Mouse (Mus musculus): ENCODE results near the gene Cep68.

Gene Cep68

DNA sequence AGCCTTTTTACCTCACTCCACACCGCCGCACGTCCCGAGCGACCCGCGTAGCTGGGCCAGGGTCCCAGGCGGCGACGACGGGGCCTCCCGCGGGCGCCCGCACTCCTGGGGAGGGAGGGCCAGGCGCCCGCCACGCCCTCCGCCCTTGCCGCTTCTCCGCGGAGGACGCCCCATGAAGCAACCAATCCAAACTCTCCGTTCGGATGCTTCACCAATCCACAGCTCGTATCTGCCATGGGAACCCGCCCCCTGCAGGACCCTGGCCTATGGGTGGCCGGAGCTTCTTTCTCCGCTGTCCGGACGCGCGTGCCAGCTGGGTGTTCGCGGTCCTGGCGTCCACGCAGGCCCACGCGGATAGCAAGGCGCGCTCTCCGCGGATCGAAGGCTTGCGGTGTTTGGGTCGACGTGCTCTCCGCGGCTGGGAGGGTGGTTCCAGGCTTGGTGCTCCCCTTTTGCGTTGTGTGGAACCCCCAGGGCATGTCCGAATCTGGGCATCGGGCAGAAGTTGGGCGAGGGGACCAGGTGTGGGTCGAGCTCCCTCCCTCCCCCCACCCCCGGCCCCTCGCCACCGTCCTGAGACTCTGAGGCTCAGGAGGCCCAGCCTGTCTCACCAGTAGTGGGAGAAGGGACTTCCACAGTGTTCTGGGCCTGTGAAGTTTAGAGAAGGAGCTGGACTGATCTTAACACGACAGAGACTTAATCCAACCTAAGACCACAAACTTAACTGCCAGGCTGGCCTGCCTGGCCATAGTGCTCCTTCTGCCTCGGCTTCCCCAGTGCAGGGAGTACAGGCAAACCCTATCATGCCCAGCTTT lies at the start of gene Cep68:
Cep68 (minus strand) TSS at position 134 of the 815 bp plus-strand sequence.
- DNase-seq: peak; percentile 85 to 93

DNA sequence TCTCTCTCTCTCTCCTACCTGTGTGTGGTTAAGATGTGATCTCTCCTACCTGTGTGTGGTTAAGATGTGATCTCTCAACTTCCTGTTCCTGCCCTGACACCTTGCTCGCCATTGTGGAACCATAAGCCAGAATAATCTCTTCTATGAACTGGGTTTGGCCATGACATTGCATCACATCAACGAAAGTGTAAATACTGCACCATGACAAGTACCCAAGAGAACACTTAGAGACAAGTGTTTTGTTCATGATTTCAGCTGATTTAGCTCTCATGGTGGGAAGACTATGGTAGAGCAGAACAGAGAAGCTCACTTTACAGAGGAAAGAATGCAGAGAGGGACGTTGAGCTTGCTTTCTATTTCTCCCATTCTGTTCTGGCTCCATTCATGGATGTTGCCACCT lies 35.2 kb upstream of the Cep68 start:
- no peak for DNase-seq

DNA sequence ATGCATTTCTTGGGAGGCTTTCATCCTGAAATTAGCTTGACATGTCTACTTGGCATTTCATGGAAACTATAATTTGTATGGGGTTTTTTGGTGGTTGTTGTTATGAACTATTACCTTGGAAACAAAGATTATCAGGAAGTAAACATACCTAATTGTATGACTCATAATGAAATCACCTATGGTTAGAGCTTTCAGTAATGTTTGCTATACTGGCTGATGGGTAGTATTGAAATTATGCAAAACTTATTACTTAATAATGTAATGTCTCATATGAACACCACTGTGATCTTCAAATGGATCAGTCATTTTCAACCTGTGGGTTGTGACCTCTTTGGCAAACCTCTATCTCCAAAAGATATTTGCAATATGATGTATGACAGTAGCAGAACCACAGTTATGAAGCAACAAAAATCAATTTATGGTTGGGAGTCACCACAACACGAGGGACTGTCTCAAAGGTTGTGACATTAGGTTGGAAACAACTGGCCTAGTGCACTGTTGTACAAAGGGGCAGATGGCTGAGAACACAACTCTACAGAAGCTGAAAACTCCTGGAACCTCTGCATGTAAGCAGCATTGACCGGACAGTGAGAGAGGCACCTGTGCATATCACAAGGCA lies 33.5 kb upstream of the Cep68 start:
- DNase-seq: no peak

DNA sequence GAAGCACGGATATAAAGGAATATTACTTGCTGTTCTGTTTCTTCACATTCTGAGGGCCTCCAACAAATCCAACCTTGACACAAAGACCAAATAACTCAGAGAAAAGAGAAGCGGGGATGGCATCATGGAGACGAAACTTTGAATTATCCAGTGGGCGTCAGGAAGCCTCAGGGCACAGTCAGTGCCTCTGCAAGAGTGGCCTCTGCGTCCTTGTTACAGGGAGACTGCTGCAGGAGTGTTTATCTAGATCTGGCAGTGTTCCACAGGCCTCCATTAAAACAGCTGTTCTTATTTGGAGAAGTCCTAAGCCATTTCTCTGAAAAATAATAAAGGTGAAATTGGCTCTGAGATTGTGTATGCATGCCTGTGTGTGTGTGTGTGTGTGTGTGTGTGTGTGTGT lies 31.8 kb upstream of the Cep68 start:
- DNase-seq: no peak

DNA sequence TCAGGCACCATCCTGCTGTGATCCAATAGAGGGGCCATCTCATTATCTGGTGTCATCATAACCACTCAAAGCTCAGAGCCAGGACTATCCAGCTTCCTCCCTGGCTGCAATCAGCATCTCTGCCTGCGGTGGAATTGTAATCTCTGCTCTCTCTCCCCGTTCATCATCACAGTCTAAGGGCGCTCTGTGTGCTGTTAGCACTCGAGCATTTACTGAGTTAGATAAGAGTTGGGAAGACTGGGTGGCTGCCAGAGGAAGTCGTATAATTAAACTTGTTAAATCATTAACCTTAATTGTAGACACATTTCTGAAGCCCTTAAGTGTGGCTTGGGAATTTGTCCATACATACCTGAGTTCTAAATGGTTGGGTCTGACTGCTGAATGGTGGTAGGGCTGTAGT lies 29.5 kb upstream of the Cep68 start:
- no peak for DNase-seq

DNA sequence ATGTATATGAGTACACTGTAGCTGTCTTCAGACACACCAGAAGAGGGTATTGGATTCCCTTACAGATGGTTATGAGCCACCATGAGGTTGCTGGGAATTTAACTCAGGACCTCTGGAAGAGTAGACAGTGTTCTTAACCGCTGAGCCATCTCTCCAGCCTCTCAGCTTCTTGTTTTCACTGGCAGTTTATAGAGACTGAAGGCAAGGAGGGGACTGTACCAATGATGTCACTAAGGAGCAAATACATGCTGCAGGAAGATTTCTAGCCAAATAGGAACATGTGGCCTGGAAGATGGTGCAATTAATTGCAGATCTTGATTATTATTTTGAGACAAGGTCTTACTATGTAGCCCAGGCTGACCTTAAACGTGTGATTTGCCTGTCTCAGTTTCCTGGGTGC lies 27.9 kb upstream of the Cep68 start:
- DNase-seq: no peak

DNA sequence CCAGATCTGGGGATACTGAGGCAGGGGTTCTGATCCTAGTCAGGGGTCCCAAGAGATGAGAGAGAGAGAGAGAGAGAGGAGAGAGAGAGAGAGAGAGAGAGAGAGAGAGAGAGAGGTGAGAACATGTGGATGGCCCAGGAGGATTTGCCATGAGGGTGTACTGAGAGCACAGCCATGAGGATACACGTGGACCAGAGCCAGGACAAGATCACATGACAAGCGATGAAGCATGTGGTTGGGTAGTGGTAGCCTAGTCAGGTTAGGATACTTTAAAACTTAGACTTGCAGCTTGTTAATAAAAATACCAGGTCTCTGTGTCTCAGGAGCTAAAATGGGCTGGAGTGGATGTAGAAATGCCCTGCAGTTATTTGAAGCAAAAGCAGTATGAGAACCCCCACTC lies 26.7 kb upstream of the Cep68 start:
- no peak for DNase-seq

DNA sequence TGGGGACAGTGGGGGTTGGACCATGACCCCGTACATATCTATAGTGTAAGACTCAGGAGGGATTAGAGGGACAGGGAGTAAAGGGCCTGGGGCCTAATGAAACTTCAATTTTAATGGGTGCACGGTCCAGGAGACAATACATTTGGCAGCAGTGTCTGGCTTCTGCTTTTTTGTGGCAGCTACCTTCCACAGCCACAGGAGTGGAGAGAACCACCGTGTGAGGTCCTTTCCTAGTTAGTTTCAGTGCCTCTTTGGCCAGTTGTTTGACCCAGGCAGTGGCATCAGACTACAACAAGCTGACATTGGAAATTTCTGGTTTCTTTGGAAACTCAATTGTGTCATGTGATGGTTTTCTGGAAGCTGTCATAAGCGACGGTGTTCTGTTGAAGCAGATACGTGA lies 20.7 kb upstream of the Cep68 start:
- DNase-seq: no peak

DNA sequence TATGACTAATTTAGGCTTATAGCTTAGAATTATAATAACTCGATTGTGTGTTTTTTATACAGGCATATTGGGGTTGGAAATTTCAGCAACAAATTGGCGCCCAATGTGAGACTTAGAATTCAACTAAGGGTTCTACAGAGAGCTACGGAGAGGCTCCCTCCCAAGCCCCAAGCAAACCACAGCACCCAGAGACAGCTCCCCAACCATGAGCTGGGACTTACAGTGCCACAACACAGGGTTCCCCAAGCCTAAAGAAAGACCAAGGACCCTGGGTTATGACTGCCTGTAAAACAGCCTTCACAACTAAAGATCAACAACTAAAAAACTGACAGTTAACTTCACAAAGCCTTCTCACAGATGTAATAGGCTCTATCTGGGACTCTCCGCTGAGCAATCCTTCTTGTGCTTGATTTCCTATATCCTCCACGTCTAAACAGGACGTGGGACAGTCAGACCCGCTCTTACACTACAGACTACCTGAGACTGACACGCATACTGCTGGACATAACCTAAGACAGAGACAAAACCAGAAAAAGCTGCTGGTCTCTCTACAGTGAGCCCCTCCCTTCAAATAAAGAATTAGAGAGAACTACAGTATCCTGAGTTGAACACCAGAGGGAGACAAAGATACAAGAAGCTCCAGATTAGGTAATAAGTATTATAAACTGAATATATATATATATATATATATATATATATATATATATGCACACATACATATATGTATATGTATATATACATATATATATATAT lies 13.6 kb upstream of the Cep68 start:
- no peak for DNase-seq

DNA sequence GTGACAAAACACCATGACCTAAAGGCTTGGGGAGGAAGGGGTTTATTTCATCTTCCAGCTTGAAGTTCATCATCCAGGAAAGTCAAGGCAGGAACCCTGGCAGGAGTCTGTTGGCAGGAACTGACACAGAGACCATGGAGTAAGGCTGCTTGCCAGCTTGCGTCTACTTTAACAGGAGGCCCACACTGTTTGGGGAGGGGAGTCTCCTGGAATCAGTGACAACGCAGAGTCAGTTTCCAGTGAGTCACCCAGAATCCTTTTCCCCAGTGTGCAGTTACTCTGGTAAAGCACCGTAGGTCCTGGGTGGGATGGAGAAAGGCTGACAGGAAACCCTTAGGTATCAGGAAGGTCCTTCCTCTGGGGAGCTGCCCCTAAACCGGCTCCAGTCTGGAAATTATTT lies 5.6 kb upstream of the Cep68 start:
- DNase-seq: no peak

DNA sequence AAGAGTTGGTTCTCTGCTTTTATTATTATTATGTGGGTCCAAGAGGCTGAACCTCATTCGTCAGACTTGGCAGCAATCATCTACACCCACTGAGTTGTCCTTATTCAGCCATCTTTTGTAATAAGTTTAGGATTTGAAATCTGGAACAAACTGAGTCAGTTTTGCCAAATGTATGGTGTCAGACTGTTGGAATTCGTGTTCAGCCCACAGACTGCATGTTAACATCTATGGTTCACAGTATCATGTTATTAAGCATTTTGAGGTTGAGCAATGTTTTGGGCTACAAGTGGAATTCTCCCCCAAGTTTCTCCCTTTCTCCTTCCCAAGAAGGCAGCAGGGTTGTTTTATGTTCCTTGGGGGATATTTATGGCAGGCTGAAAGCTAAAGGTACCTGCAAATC lies 3.9 kb upstream of the Cep68 start:
- no peak for DNase-seq

DNA sequence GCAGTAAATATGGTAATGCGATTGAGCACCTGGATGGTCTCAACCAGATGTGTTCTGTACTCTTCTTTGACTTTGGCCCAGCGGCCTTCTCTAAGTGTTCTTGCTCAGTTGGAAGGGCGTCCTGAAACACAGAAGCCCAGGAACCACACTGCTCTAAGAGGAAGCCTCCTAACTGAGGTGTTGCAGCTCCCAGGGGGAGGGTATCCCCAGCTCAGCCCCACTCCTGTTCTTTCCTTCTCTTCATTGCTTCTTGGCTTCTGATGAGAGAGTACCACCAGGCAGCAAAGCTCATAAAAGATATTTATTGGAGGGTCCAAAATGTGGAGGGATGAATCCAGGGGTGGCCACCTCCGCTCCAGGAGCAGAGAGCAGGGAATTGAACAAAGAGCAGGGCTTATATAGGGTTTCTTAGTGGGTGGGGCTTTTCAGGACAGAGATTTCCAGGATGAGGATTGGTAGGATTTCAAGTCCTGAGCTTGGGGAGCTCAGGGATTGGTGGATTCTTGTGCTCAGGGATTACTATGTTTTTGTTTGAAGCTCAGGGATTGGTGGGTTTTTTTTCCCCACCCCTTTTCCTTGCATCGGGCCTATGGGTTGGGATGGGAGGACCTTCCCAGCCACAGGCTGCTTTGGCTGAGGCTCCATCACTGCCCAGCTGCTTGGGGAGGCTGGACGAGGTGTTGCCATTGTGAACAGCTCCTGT lies 1.4 kb upstream of the Cep68 start:
- no peak for DNase-seq

DNA sequence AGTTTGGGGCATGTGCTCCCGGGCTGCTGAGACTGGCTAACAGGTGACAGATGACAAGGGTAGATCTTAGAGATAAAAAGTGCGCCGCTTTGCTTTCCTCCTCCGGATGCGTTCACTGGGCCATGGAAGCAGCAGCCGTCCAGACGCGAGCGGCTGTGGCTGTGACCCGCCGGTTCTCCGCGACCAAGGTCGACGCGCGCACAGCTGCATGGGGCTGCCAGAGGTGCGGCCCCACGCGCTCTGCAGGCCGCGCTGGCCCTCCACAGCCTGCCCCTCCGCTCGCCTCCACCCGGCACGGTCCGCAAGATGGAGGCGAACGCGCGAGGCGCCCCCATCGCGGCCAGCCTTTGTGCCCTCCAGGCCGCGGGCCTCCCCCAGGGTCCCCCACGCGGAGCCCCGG lies 389 bp downstream of the Cep68 start:
- DNase-seq: peak in 1 of 2 experiments; percentile 39

DNA sequence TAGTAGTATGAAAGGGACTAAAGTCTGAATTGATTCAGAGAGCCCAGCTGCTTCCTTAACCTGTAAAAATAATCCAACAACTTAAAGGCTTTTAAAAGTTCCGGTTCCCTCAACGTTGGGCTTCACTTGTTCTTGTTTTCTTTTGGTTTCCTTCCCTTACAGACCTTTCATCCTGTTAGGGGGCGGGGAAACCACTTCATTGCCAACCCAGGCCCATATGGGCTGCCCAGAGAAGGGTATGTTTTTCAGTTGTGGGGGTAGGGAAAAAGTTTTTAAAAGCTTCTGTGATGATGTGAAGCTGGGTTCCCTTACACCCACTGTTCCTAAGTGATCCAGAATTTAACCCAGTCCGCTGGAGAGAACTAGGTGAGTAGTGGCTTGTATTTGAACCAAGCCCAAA lies 952 bp downstream of the Cep68 start:
- DNase-seq: peak in 1 of 2 experiments; percentile 38

DNA sequence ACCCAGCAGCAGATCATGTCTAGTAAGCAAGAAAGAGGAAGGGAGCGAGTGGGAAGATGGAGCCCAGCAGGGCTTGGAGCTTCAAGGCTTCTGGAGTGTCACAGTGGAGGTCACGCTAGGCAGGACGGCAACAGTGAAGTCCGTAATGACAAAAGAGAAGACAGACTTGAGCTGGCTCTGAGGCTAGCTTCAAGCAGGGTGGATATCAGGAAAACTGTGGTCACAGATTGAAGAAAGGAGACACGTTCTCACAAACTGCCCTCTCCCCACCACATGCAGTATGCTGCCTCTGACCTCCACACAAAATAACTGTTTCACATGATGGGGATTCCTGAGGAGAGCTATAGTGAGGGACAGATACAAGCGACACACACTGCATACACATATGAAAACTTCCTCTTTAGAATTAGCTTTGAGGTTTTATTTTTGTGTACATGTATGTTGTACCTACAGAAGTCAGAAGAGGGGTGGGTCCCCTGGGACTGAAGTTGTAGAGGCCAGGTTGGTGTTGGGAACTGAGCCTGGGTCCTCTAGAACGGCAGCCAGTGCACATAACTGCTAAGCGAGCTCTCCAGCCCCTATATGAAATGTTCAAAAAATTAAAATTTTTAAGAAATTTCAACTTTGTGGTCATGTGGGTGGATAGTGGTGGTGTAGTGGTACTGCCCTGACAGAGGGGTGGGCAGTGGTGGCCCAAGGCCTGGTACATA lies 1.9 kb downstream of the Cep68 start:
- DNase-seq: no peak

DNA sequence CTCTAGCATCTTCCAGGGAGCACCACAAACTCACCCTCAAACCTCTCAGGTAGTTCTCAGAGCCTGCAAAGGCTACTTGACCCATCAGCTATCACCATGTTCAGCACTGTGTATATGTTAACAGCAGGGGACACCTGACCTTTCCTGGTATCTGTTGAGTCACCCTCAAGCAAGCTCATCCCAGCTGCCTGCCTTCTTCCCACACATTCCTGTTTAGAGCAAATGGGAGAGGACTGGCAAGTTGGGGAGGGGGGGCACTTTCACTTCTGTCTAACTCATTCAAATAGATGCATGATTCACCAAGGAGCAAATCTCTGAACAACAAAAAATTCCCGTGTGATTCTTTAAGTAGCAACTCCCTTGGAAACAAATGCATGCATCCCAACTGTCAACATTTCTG lies 2.6 kb downstream of the Cep68 start:
- no peak for DNase-seq

DNA sequence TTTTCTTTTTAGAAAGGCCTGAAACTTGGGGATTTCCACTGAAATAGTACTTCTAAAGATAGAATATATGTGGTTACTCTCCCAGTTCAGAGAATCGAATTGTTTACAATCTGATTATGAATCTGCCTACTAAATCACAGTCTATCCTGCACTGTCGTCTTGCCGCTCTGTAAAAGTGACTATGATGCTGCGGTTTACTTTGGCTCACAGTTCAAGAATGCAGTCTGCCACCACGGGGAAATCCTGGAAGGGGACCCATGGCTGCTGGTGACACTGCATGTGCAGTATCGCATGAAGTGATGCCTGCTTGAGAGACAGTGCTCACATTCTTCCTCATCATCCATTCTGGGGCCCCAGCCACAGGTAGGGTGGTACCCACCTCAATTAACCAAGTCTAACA lies 3.9 kb downstream of the Cep68 start:
- no peak for DNase-seq

DNA sequence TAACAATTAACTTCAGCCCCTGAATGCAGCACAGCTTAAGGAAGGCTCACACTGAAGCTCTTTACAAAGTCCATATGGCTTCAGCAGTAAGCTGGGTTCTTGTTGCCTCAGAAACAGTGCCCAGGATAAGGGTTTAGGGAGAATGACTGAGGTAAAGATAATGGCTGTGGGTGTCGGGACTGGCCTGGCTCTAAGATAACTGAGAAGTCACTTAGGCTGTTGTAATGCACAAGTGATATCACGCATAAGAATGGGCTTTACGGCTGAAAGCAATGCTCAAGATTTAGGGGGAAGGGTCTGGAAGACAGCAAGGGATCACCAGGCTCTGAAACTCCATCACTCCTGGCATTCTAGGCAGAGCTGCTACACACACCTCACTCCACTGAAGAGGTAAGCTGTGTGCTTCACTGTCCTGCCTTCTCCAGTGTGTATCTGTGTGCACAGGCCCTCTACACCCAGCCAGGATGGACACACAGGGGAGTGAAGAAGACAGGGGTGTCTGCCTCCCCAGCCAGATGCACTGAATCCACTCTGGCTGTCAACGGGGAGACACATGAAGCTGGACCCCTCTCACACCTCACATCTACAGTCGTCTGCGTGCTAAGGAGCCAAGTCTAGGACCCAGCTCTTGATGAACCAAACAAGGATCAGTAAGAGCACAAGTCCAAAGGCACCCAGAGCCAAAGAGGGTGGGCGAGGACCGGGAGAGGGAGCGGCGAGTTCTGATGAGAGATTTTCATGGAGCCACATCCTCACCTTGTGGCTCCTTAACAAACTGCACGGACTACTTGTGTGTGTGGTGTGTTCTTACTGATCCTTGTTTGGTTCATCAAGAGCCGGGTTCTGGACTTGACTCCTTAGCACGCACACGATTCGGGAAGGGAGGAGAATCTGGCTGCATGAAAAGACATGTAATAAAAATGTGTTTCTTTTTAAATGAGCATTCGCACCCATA lies 4.6 kb downstream of the Cep68 start:
- DNase-seq: no peak

DNA sequence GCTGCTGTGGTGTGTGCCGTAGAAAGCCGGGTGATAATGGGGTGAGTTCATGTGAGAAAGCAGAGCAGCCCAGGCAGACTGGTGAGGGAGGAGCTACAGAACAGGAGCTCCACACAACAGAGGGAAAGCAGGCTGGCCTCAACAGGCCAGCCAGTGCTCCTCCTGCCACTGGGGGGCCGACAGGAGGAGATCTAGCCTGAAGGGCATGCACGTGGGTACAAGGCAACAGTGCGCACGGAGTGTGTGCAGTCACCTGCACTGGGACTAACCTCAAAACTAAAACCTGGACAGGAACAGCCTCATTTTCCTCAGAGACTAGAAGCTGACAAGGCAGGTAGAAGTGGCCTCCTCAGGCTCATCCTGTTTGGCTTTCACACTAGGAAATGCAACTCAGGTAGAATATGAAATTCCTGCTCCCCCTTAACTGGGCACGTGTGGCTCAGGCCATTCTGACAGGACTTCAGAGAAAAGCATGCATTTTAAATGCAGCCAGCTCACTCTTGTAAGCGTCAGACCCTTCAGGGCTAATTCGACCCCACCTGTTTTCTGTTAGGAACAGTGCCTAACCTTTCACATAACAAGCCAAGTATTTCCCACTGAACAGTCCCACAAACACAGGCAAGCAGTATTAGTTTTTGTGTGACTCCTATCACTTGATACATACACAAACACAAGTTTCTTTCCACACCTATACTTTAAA lies 5.9 kb downstream of the Cep68 start:
- no peak for DNase-seq

DNA sequence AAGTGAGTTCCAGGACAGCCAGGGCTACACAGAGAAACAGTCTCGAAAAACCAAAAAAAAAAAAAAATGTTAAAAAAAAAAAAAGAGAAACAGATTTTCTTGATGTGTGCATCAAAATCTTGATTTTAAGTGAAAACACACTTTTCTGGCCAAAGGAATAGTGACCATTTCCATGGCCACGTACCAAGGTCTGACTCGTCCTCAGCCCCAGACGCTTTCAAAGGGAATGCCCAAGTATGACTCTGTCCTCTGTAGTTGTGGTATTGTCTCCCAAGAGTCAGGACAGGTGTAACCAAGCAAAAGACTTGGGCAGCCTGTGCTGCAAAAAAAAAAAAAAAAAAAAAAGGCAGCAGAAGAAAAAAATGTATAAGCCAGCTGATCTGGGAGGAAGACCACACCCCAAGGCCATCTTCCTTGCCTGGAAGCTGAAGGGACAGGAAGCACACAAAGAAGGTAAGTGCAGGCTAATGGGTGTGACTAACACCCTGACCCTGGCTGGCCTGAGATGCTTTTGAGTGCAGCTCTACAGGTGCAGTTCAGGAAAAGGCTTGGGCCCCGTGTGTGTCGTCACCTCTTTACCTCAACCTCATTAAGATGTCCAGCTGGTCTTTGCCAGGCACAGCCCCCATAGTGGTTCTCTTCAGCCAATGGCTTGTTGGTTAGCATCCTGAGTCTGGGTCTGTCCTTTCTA lies 6.7 kb downstream of the Cep68 start:
- no peak for DNase-seq

All from thymus, adult 18-20 months (tissue).